Mouse (Mus musculus) CH12.LX (cell line): ENCODE measurements around the gene Smc2.
"Not testable (repeated sequence)": the region's sequence is repeated elsewhere in the genome, so short reads cannot be mapped to it uniquely, and the experiment has no call there.

Experiments used
- CHD2 ChIP-seq: IDR thresholded peaks from 2 replicates; pipeline ENCODE4 v1.6.1; 2011; ENCODE audit warnings: low read length, improper control_type of control experiment
- CTCF ChIP-seq, 2 experiments: IDR thresholded peaks in 1 of 2; conservative IDR thresholded peaks in 1 of 2; 2 replicates each; pipeline ENCODE4 v1.5.1; 2011 to 2012; ENCODE audit warnings: low read depth in 2 of 2, low read length in 2 of 2, improper control_type of control experiment in 1 of 2, inconsistent platforms in 1 of 2, mild to moderate bottlenecking in 1 of 2, moderate library complexity in 1 of 2
- E2F4 ChIP-seq: IDR thresholded peaks from 2 replicates; pipeline ENCODE4 v1.6.1; 2011; ENCODE audit warnings: low read depth, low read length, improper control_type of control experiment; ENCODE audit not compliant: insufficient replicate concordance
- EP300 ChIP-seq: IDR thresholded peaks from 2 replicates; pipeline ENCODE4 v1.6.1; 2011; ENCODE audit warnings: low read length, improper control_type of control experiment
- ETS1 ChIP-seq: conservative IDR thresholded peaks from 2 replicates; pipeline ENCODE4 v1.6.1; 2012; ENCODE audit warnings: low read depth, mild to moderate bottlenecking, inconsistent platforms, low read length, improper control_type of control experiment, moderate library complexity
- KAT2A ChIP-seq: IDR thresholded peaks from 2 replicates; pipeline ENCODE4 v1.6.1; 2012; ENCODE audit warnings: low read length, improper control_type of control experiment, inconsistent platforms; ENCODE audit not compliant: insufficient replicate concordance
- NELFE ChIP-seq: IDR thresholded peaks from 2 replicates; pipeline ENCODE4 v1.6.1; 2011; ENCODE audit warnings: low read depth, low read length, improper control_type of control experiment
- POLR2A ChIP-seq: IDR thresholded peaks from 2 replicates; pipeline ENCODE4 v1.6.1; 2011; ENCODE audit warnings: low read depth, mild to moderate bottlenecking, improper control_type of control experiment, low read length
- RAD21 ChIP-seq: IDR thresholded peaks from 2 replicates; pipeline ENCODE4 v1.6.1; 2011; ENCODE audit warnings: low read depth, mild to moderate bottlenecking, low read length, improper control_type of control experiment, moderate library complexity
- UBTF ChIP-seq: IDR thresholded peaks from 2 replicates; pipeline ENCODE4 v1.6.1; 2012; ENCODE audit warnings: low read depth, mild to moderate bottlenecking, inconsistent platforms, low read length, improper control_type of control experiment, moderate library complexity
- USF1 ChIP-seq: IDR thresholded peaks from 2 replicates; pipeline ENCODE4 v1.6.1; 2014; ENCODE audit warnings: low read depth, mild to moderate bottlenecking, inconsistent platforms, low read length, improper control_type of control experiment
- USF2 ChIP-seq: conservative IDR thresholded peaks from 2 replicates; pipeline ENCODE4 v1.6.1; 2011; ENCODE audit warnings: low read depth, low read length, improper control_type of control experiment
- ZKSCAN1 ChIP-seq: IDR thresholded peaks from 2 replicates; pipeline ENCODE4 v1.6.1; 2012; ENCODE audit warnings: low read depth, inconsistent platforms, low read length, improper control_type of control experiment, borderline replicate concordance
- ZMIZ1 ChIP-seq: IDR thresholded peaks from 2 replicates; pipeline ENCODE4 v1.6.1; 2012; ENCODE audit warnings: low read depth, mild to moderate bottlenecking, inconsistent platforms, low read length, improper control_type of control experiment

- not testable (repeated sequence) for TF ChIP-seq CTCF (conservative IDR thresholded peaks at IDR 0.05 in 1 of 2, IDR thresholded peaks at IDR 0.05 in 1 of 2; ENCODE audit: low read depth in 2 of 2, low read length in 2 of 2); KAT2A; POLR2A; ZMIZ1; UBTF; USF1; EP300; NELFE; E2F4; USF2; CHD2; ETS1; RAD21; ZKSCAN1
Measured at GRCm38 (mm10) chr4:52435551-52435950, 3.5 kb upstream of the Smc2 start.
